ENCODE assay signal across 18 mouse cellular contexts in genomic region chr4:14182951-14183350, GRCm38 (mm10).
"Had no signal": no experiment of that assay in that cellular context is flagged by ENCODE, and none has a peak within 500 bp of the region (broad histone marks: within the 10 kb centered on the region; RNA-seq: fewer than 3 reads in every experiment).

No protein-coding gene starts in this region.

- ATAC-seq: midbrain, embryonic 16.5 days had no signal

- H3K36me3 ChIP-seq: midbrain, embryonic 10.5 days; midbrain, embryonic 12.5 days; neural tube, embryonic 13.5 days; neural tube, embryonic 15.5 days had no signal

- H3K27ac ChIP-seq: midbrain, embryonic 10.5 days; midbrain, embryonic 12.5 days; neural tube, embryonic 13.5 days; neural tube, embryonic 15.5 days had no signal

- H3K9ac ChIP-seq: lung, embryonic 14.5 days; midbrain, embryonic 12.5 days; neural tube, embryonic 13.5 days; neural tube, embryonic 15.5 days had no signal

- H3K4me3 ChIP-seq: midbrain, embryonic 10.5 days; midbrain, embryonic 12.5 days; myocyte; neural tube, embryonic 13.5 days; neural tube, embryonic 15.5 days had no signal

- H3K27me3 ChIP-seq: midbrain, embryonic 12.5 days; neural tube, embryonic 13.5 days; neural tube, embryonic 15.5 days had no signal

- H3K9me3 ChIP-seq: midbrain, embryonic 10.5 days; midbrain, embryonic 12.5 days; neural tube, embryonic 13.5 days; neural tube, embryonic 15.5 days had no signal

- DNase-seq: lung, adult 18-20 months; lung, embryonic 14.5 days; lung, postnatal 10 days; lung, postnatal 4 days; midbrain, embryonic 14.5 days; right cerebral cortex, adult 18-20 months; right cerebral cortex, postnatal 25 days; right cerebral cortex, postnatal 4 days; spleen, adult 18-20 months; thymus, adult 18-20 months; thymus, postnatal 14 days; thymus, postnatal 36 days had no signal

- H3K4me2 ChIP-seq: lung, embryonic 14.5 days; midbrain, embryonic 12.5 days; neural tube, embryonic 13.5 days; neural tube, embryonic 15.5 days had no signal

- H3K4me1 ChIP-seq: midbrain, embryonic 10.5 days; midbrain, embryonic 12.5 days; neural tube, embryonic 13.5 days; neural tube, embryonic 15.5 days had no signal
